Mouse (Mus musculus) monocyte, adult 5-6 weeks (primary cell): ENCODE results near the gene Eif2s3x. TPM values are rescaled to one million over a fixed set of nuclear protein-coding genes. Genes with fewer than 3 reads are reported as not detected.

Experiments
- total RNA-seq: library from RNA; stranded (forward); fragments of 200-1000, 200-491, 200-594 nt; gene quantifications from 3 replicates; pipeline ENCODE4 v1.2.3, GENCODE M21; 2017

Eif2s3x gene
- total RNA-seq, 1 experiment from 2014 or later, result 67.6 TPM

Other genes starting within 250 kb of the Eif2s3x start
- not detected in 3 replicates for gene AU015836, start 244.2 kb downstream of the Eif2s3x start, total RNA-seq
- gene Zfx, start 89.2 kb downstream of the Eif2s3x start, total RNA-seq, result 43.6 to 50.7 TPM (median 46.5 TPM) in 3 replicates
- 8.4 to 10.7 TPM (median 8.6 TPM) in 3 replicates for gene Klhl15, start 21.7 kb upstream of the Eif2s3x start, total RNA-seq
- gene Fam90a1b, start 153.9 kb upstream of the Eif2s3x start, total RNA-seq, result not detected in 3 replicates
- gene Apoo, start 154.3 kb upstream of the Eif2s3x start, total RNA-seq, result 0.32 to 1.9 TPM (median 0.78 TPM) in 3 replicates